Mouse (Mus musculus) liver, postnatal 0 days (tissue): Measurements from ENCODE around the gene Mxi1.

Source experiments
- CTCF ChIP-seq: sonication (generic); IDR thresholded peaks from 2 replicates; pipeline ENCODE4 v1.5.1; 2016; ENCODE audit warnings: antibody characterized with exemption, low read depth
- EP300 ChIP-seq: IDR thresholded peaks from 2 replicates; pipeline ENCODE4 v1.6.1; 2016; ENCODE audit warnings: antibody characterized with exemption, low read depth, mild to moderate bottlenecking

GRCm38 (mm10) chr19:53340423-53340822 lies 30.1 kb downstream of the Mxi1 start:
- no peak for TF ChIP-seq CTCF
- no peak for TF ChIP-seq EP300
